Mouse (Mus musculus) hindbrain, embryonic 15.5 days (tissue): Measurements from ENCODE around the gene Xkr8. TPM values are rescaled to one million over a fixed set of nuclear protein-coding genes. Genes with fewer than 3 reads are reported as not detected.
"Not testable (repeated sequence)": the region's sequence is repeated elsewhere in the genome, so short reads cannot be mapped to it uniquely, and the experiment has no call there.

ENCODE experiments used
- ATAC-seq: fragments of 200-750 bp; cut with Nextera tagmentation; 2 replicates; pipeline ENCODE4 v1.8.0; 2017; ENCODE audit warnings: low read depth, moderate number of reproducible peaks, moderate TSS enrichment; ENCODE audit not compliant: low FRiP score
- H3K27ac ChIP-seq: fragments of 300-500 bp; sonication (generic); replicated peaks from 2 replicates; pipeline ENCODE4 v1.5.1; 2015; ENCODE audit warnings: mild to moderate bottlenecking, inconsistent platforms
- H3K27me3 ChIP-seq: fragments of 300-500 bp; sonication (generic); 2 replicates; pipeline ENCODE4 v1.6.1; 2015; ENCODE audit warnings: control low read depth, inconsistent platforms
- H3K36me3 ChIP-seq: fragments of 300-500 bp; sonication (generic); 2 replicates; pipeline ENCODE4 v1.6.1; 2015; ENCODE audit warnings: control low read depth, inconsistent platforms
- H3K4me1 ChIP-seq: fragments of 300-500 bp; sonication (generic); replicated peaks from 2 replicates; pipeline ENCODE4 v1.6.1; 2015; ENCODE audit warnings: control low read depth, inconsistent platforms
- H3K4me2 ChIP-seq: fragments of 300-500 bp; sonication (generic); 2 replicates; pipeline ENCODE4 v1.6.1; 2015; ENCODE audit warnings: moderate library complexity, mild to moderate bottlenecking, inconsistent platforms
- H3K4me3 ChIP-seq: fragments of 300-500 bp; sonication (generic); 2 replicates; pipeline ENCODE4 v1.5.1; 2015; ENCODE audit warnings: mild to moderate bottlenecking, inconsistent platforms
- H3K9ac ChIP-seq: fragments of 300-500 bp; sonication (generic); 2 replicates; pipeline ENCODE4 v1.6.1; 2015; ENCODE audit warnings: inconsistent platforms
- H3K9me3 ChIP-seq: fragments of 300-500 bp; sonication (generic); 2 replicates; pipeline ENCODE4 v1.6.1; 2016; ENCODE audit warnings: control low read depth, inconsistent platforms
- WGBS: fragments of 180-500 bp; shearing (Covaris S2); methylation state at CpG from one replicate; pipeline ENCODE4 v1.1.7; 2015; 5-methylcytosine and 5-hydroxymethylcytosine counted together
- polyA plus RNA-seq: library from polyadenylated mRNA; unstranded; fragments of >200 nt; fragmentation: Nextera tagmentation; extraction: Ambion mirVana; gene quantifications from 2 replicates; pipeline ENCODE4 v1.2.1, GENCODE M21; 2015

Gene Xkr8
- polyA plus RNA-seq, 1 experiment from 2014 or later = 5.4 TPM

DNA sequence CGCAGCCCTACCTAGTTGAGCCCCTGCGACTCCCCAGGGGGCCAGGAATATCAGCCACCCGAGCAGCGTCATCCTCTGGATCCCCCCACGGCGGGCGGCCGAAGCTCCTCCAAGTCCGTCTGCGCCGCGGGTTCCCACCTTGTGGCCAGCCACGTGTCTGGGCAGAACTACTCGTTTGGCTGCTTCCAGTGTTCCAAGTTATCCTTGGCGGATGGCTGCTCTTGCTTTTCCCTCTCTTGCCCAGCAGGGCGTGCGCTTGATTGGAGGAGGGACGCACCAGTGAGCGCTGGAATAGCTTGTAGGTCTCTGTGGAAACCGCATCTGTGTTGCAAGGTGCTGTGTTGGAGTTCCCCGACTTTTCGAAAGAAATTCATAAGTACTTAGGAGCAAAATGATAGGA is 24.6 kb upstream of the Xkr8 start, which contains the start of gene Smpdl3b:
TSS of gene Smpdl3b (minus strand) at position 279 of the 400 bp plus-strand sequence.
- H3K4me3 ChIP-seq = peak within 1 kb of the TSS; percentile 45
- H3K9ac ChIP-seq = peak within 1 kb of the TSS; percentile 43
- no peaks in the 10 kb centered on the region for H3K36me3 ChIP-seq
- H3K4me2 ChIP-seq = peak within 1 kb of the TSS; percentile 98
- no peak within 1 kb of the TSS for H3K27ac ChIP-seq
- WGBS = under 1% methylated on average over 22 of the region's 22 CpGs
- peaks cover 21% of the 10 kb centered on the region for H3K27me3 ChIP-seq
- H3K4me1 ChIP-seq = peaks cover 11% of the 10 kb centered on the region
- ATAC-seq = peak; percentile 72
- H3K9me3 ChIP-seq = no peaks in the 10 kb centered on the region

DNA sequence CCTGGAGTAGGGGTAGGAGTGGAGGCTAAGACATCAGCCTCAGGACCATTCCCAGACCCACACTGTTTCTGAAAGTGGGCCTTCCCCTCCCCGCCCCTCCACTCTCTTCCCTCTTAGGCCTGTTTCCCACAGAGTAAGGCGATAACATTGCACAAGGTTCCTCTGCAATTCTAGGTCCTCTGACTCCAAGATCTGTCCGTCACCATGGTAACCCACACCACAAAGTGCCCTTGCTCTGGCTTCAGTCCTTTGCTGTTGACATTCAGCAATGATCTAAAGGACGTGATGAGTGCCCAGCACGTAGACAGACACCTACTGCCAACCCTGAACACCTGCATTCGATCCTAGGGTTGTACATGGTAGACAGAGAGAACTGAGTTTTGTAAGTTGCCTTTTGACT is 20.6 kb upstream of the Xkr8 start:
- H3K27me3 ChIP-seq = peaks cover 18% of the 10 kb centered on the region
- H3K4me3 ChIP-seq = no peak overlapping the region
- no peaks in the 10 kb centered on the region for H3K36me3 ChIP-seq
- no peak overlapping the region for H3K9ac ChIP-seq
- no peak for ATAC-seq
- H3K9me3 ChIP-seq = no peaks in the 10 kb centered on the region
- H3K4me2 ChIP-seq = no peak overlapping the region
- H3K4me1 ChIP-seq = peaks cover 11% of the 10 kb centered on the region
- H3K27ac ChIP-seq = no peak overlapping the region
- 74% methylated on average over 6 of the region's 6 CpGs for WGBS

DNA sequence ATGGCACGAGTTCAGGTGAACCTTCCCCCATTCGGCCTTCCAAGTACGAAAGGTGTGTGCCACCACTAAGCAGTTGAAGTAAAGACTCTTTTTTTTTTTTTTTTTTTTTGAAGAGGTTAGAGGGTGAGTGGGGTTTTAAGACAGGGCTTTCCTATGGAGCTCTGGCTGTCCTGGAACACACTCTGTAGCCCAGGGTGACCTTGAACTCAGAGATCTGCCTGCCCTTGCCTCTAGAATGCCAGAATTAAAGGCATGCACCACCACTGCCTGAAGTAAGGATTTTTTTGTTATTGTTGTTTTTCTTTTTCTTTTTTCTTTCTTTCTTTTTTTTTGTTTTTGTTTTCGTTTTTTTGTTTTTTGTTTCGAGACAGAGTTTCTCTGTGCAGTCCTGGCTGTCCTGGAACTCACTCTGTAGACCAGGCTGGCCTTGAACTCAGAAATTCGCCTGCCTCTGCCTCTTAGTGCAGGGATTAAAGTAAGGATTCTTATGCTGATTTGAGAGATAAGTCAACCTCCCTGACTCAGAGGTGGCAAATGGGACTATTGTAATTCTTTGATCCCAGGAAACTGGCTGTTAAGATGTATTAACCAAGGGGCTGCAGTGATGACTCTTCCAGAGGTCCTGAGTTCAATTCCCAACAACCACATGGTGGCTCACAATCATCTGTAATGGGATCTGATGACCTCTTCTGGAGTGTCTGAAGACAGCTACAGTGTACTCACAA is 17.1 kb upstream of the Xkr8 start:
- Histone ChIP-seq H3K27ac (no peak overlapping the region), H3K27me3 (no peaks in the 10 kb centered on the region), H3K9me3 (no peaks in the 10 kb centered on the region), H3K36me3 (no peaks in the 10 kb centered on the region), H3K4me2 (no peak overlapping the region), H3K9ac (no peak overlapping the region), H3K4me1 (peaks cover 7% of the 10 kb centered on the region), H3K4me3 (no peak overlapping the region)
- ATAC-seq = no peak
- 86% methylated on average over 6 of the region's 6 CpGs for WGBS

DNA sequence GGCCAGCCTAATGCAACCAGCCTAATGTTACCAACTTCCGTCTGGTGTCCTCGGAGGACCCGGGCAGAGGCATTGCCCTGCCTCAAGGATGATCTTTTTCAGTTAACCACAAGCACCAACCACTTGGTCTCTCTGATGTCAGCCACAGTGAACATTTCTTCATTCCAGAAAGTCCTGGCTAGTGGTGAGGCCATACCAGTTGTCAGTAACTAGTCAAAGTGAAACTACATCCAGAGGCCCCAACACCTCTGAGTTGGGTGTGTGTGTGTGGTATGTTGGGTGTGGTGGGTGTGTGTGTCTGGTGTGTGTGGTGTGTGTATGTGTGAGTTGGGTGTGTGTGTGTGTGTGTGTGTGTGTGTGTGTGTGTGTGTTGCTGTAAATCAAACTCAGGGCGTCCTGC is 16.4 kb upstream of the Xkr8 start:
- H3K27me3 ChIP-seq = no peaks in the 10 kb centered on the region
- no peak overlapping the region for H3K27ac ChIP-seq
- peaks cover 13% of the 10 kb centered on the region for H3K4me1 ChIP-seq
- no peaks in the 10 kb centered on the region for H3K36me3 ChIP-seq
- no peak overlapping the region for H3K4me2 ChIP-seq
- no peak overlapping the region for H3K4me3 ChIP-seq
- ATAC-seq = no peak
- whole genome bisulfite sequencing = 91% methylated on average over 4 of the region's 4 CpGs
- no peak overlapping the region for H3K9ac ChIP-seq
- H3K9me3 ChIP-seq = no peaks in the 10 kb centered on the region

DNA sequence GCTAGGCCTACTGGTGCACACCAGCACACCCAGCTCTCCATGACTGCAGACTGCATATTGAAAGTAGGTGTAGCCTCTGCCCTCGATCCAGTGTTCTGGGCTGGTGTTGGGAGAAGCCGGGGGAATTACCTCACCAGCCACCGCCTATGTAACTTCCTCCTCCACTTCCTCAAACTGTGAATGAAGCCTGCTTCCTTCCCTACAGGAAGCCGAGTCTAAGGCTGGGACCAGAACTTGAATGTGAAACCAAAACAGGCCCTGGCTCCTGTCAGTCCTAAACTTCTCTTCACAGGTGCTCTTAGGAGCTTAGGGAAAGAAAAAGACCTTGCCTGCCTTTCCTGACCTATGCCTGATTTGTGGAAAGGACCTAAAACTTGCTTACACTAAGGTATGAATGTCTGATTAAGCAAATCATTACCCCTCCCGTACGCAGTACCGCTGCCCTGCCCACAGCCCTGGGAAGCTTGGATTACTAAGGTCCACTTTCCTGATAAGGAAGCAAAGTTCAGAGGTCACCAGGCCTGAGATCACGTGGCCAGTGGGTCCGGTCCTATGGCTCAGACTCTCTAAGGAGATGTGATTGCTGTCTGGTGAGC is 15.4 kb upstream of the Xkr8 start:
- WGBS = 75% methylated on average over 9 of the region's 9 CpGs
- Histone ChIP-seq H3K27ac (no peak overlapping the region), H3K4me1 (peaks cover 15% of the 10 kb centered on the region), H3K27me3 (no peaks in the 10 kb centered on the region), H3K4me2 (no peak overlapping the region), H3K9me3 (no peaks in the 10 kb centered on the region), H3K9ac (no peak overlapping the region), H3K4me3 (no peak overlapping the region), H3K36me3 (no peaks in the 10 kb centered on the region)
- ATAC-seq = no peak

DNA sequence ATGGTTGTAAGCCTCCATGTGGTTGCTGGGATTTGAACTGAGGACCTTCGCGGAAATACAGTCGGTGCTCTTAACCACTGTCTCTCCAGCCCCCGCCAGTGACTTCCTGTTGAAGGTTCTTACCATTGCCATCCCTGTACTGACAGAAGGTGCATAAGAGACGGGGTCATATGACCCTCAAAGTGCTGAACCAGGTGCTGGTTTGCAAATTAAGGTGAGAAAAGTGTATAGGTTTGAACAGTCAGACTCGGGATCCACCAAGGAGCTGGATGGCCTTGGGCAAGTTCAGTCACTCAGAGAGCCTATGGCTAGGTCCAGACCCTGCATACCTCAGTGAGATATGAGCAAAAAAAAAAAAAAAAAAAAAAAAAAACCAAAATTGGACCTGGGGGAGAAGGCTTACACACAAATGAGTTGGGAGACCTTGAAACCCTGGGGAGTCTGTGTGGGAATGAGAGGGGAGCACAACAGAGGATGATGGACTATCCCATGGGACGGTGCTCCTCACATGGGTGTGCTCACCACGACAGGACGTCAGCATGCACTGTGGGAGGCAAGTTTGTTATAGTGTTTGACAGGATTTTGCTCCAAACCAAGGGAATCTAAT is 14.7 kb upstream of the Xkr8 start:
- ATAC-seq = no peak
- Histone ChIP-seq H3K4me3 (no peak overlapping the region), H3K27ac (no peak overlapping the region), H3K4me2 (no peak overlapping the region), H3K36me3 (no peaks in the 10 kb centered on the region), H3K9ac (no peak overlapping the region), H3K27me3 (no peaks in the 10 kb centered on the region), H3K9me3 (no peaks in the 10 kb centered on the region), H3K4me1 (peaks cover 15% of the 10 kb centered on the region)
- WGBS = 84% methylated on average over 9 of the region's 9 CpGs

DNA sequence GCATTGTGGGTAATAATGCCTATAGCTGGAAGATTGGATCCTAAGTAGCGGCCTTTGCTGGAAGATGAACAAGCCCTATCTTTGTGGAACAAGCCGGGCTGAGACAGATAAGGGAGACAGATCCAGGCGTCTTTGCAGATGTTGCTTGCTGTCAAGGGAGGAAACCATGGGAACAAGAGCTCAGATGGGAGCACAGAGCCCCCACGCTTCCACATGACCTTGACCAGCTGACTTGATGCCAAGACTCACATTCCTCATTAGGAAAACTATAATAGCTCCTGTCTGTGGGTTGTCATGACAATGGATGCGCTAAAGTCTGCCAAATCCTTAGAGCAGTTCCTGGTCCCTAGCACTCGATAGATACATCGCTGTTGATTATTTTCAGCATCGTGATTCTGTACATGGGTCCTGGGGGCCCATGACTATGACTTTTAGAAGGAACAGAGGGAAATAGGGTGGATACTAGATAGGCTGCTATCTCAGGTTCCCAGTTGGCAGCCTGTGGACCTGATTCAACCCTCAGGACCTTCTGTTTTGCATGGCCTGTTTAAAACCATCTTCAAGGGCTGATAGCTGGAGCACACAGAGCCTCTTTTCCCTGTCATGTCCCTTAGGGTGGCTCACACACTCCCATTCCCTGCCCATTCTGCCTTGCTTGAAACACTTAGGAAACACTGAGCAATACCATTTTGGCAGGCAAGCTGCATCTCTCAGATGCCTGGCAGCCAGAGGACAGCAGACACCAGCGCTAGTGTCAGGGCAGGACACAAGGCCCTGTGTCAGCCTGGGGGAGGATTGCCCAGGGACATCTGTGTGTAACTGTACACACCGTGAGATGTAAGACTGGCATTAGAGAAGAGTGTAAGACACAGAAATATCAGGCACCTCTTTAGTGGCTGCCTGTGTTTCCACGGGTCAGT is 11.9 kb upstream of the Xkr8 start:
- no peak overlapping the region for H3K4me2 ChIP-seq
- peak overlapping the region; percentile 60 for H3K27ac ChIP-seq
- H3K27me3 ChIP-seq = no peaks in the 10 kb centered on the region
- H3K9me3 ChIP-seq = no peaks in the 10 kb centered on the region
- H3K36me3 ChIP-seq = no peaks in the 10 kb centered on the region
- peak; percentile 54; the same call in 1 of the 2 replicates for ATAC-seq
- 51% methylated on average over 11 of the region's 11 CpGs for WGBS
- no peak overlapping the region for H3K9ac ChIP-seq
- no peak overlapping the region for H3K4me3 ChIP-seq
- peaks cover 15% of the 10 kb centered on the region for H3K4me1 ChIP-seq

DNA sequence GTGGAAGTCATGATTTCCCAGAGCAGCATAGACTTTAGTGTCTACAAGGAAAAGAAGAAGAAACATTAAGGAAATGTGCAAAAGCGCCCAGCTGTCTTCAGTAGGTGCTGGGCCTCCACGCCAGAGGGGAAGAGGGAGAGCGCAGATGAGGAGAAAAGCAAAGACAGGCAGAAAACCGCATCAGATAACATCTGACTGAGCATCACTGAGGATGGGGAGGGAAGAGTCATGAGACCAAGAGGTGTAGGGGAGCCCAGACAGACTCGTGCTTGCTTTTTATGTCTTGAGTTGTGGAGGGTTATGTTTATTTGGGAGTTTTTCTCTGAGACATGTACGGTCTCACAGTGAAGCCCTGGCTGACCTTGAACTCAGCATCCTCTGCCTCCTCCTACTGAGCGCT is 9.1 kb upstream of the Xkr8 start:
- ATAC-seq = no peak
- Histone ChIP-seq H3K4me2 (no peak overlapping the region), H3K4me1 (peaks cover 15% of the 10 kb centered on the region), H3K27me3 (no peaks in the 10 kb centered on the region), H3K9ac (no peak overlapping the region), H3K4me3 (no peak overlapping the region), H3K9me3 (no peaks in the 10 kb centered on the region), H3K36me3 (no peaks in the 10 kb centered on the region), H3K27ac (no peak overlapping the region)
- WGBS = 92% methylated on average over 7 of the region's 7 CpGs

DNA sequence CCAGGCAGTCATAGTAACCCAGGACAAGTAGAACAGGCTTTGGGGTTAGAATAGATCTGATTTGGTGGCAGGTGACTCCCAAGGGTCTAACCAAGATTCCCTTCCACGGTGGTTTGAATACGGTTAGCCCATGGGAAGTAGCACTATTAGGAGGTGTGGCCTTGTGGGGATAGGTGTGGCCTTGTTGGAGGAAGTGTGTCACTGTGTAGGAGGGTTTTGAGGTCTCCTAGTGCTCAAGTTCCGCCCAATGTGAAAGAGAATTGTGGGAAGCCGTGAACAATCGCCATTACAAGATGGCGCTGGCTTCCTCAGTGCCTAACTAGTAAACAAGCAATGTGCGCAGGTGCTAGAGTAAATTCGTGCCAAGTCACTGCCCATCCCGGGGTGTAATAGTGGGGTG is 4.8 kb upstream of the Xkr8 start:
- not testable (repeated sequence) for H3K27me3 ChIP-seq, ATAC-seq, H3K4me3 ChIP-seq, H3K27ac ChIP-seq, H3K9ac ChIP-seq, H3K9me3 ChIP-seq, H3K4me2 ChIP-seq, H3K4me1 ChIP-seq, H3K36me3 ChIP-seq
- WGBS = 95% methylated on average over 9 of the region's 9 CpGs

DNA sequence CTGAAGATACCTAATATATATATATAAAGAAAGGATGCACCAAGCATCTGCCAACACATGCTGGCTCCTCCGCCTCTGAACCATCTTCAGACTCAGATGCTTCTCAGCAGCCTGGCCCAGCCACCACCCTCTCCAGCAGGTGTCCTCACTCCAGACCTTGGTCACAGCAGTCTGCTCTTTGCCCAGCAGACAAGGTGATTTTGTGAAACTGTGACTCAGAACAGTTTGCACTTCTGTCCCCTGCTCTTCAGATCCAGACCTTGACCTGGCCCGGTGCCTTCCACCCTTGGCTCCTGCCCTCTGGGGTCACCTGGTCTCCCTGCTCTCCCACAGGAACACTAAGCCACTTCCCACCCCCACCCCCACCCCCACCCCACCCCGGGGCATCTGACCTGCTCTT is 3.5 kb upstream of the Xkr8 start:
- Histone ChIP-seq H3K9me3 (no peaks in the 10 kb centered on the region), H3K4me2 (no peak overlapping the region), H3K4me1 (peaks cover 10% of the 10 kb centered on the region), H3K27ac (no peak overlapping the region), H3K9ac (no peak overlapping the region), H3K36me3 (no peaks in the 10 kb centered on the region), H3K4me3 (no peak overlapping the region), H3K27me3 (no peaks in the 10 kb centered on the region)
- ATAC-seq = no peak
- WGBS = 95% methylated on average over 3 of the region's 3 CpGs

DNA sequence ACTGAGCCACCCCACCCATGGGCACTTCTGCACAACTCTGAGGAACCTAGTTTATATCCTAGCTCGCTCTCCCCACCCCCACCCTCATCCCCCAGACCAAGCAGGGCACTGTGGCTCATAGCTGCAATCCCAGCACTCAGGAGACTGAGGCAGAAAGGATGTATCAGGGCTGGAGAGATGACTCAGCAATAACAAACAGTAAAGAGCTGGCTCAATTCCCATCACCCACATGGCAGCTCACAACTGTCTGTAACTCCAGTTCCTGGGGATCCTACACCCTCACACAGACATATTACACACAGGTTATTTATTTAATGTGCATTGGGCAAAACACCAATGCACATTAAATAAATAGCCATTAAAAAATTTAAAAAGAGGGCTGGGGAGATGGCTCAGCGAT is 3.0 kb upstream of the Xkr8 start:
- 73% methylated on average over 2 of the region's 2 CpGs for WGBS
- no peak overlapping the region for H3K9ac ChIP-seq
- peaks cover 10% of the 10 kb centered on the region for H3K4me1 ChIP-seq
- no peak overlapping the region for H3K27ac ChIP-seq
- no peaks in the 10 kb centered on the region for H3K27me3 ChIP-seq
- H3K4me2 ChIP-seq = no peak overlapping the region
- ATAC-seq = no peak
- no peaks in the 10 kb centered on the region for H3K36me3 ChIP-seq
- no peak overlapping the region for H3K4me3 ChIP-seq
- H3K9me3 ChIP-seq = no peaks in the 10 kb centered on the region

DNA sequence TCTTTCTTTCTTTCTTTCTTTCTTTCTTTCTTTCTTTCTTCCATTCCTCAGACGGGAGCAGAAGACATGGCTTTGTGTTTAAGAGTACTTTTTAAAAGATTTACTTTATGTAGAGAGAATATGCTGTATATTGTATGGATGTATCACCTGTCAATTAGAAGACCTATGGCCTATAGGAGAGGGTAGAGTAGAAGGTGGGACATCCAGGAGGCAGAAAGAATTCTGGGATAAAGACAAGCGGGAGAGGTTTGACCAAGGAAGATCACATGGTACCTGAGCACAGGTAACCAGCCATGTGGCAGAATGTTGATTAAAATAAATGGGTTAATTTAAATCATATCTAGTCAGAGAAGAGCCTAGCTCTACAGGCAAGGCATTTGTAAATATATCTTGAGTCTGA is 2.4 kb upstream of the Xkr8 start:
- H3K9ac ChIP-seq = no peak overlapping the region
- no peaks in the 10 kb centered on the region for H3K36me3 ChIP-seq
- no peak overlapping the region for H3K4me2 ChIP-seq
- 91% methylated on average over 2 of the region's 2 CpGs for WGBS
- H3K4me1 ChIP-seq = peaks cover 10% of the 10 kb centered on the region
- no peaks in the 10 kb centered on the region for H3K27me3 ChIP-seq
- H3K27ac ChIP-seq = no peak overlapping the region
- no peak for ATAC-seq
- no peaks in the 10 kb centered on the region for H3K9me3 ChIP-seq
- no peak overlapping the region for H3K4me3 ChIP-seq
